Mouse (Mus musculus): ENCODE measurements around the gene Masp2. TPM values are rescaled to one million over a fixed set of nuclear protein-coding genes. Genes with fewer than 3 reads are reported as not detected.

Gene Masp2
- total and polyA plus RNA-seq, 3 experiments, result 0.11 to 0.85 (median 0.21) TPM

GRCm38 (mm10) chr4:148593996-148594395, 8.4 kb upstream of the Masp2 start:
- H3K4me3 ChIP-seq (replicated peaks in 1 of 3; ENCODE audit: low read depth in 2 of 3, low read length in 2 of 3, poor library complexity in 1 of 3), result no peak overlapping the region
- dilution Hi-C loops (cut with MboI; ENCODE audit: extremely low pct_ligation_motif_present, extremely low pct_unique_long_range_greater_than_20kb, low sequenced_read_pairs) (no loop called here), in situ Hi-C loops (cut with MboI; ENCODE audit: low pct_ligation_motif_present, low pct_unique_long_range_greater_than_20kb, low sequenced_read_pairs) (no loop called here)
- H3K4me1 ChIP-seq (ENCODE audit: control insufficient read depth in 1 of 2, insufficient read depth in 2 of 2), result peaks cover 15 to 29% of the 10 kb centered on the region in 2 experiments
- H3K27ac ChIP-seq (ENCODE audit: insufficient read depth, low read depth), result no peak overlapping the region
- H3K36me3 ChIP-seq (replicated peaks in 1 of 2; ENCODE audit: control insufficient read depth in 1 of 2, insufficient read depth in 1 of 2, low read length in 1 of 2), result peaks cover 43 to 65% of the 10 kb centered on the region in 2 experiments
- TF ChIP-seq HCFC1 (IDR thresholded peaks at IDR 0.05; ENCODE audit: low read depth, low read length) (no peak), SMC3 (IDR thresholded peaks at IDR 0.05; ENCODE audit: low read depth, low read length) (no peak), ZNF384 (IDR thresholded peaks at IDR 0.05; ENCODE audit: low read depth, low read length) (no peak), ZKSCAN1 (IDR thresholded peaks at IDR 0.05; ENCODE audit: borderline replicate concordance, low read depth, low read length) (no peak), MEF2A (IDR thresholded peaks at IDR 0.05; ENCODE audit: borderline replicate concordance, low read depth, low read length) (no peak), EP300 (IDR thresholded peaks at IDR 0.05; ENCODE audit: low read length) (no peak), GABPA (IDR thresholded peaks at IDR 0.05; ENCODE audit: insufficient replicate concordance, low read depth, low read length) (no peak), MAZ (IDR thresholded peaks at IDR 0.05; ENCODE audit: low read depth, low read length) (no peak), POLR2A (IDR thresholded peaks at IDR 0.05; ENCODE audit: low read depth, low read length) (no peak), IRF4 (IDR thresholded peaks at IDR 0.05; ENCODE audit: low read depth, low read length) (no peak), ELF1 (IDR thresholded peaks at IDR 0.05; ENCODE audit: low read depth, low read length) (no peak), NRF1 (IDR thresholded peaks at IDR 0.05; ENCODE audit: low read depth, low read length) (no peak), JUN (IDR thresholded peaks at IDR 0.05; ENCODE audit: insufficient read depth, low read depth, low read length) (no peak), MYC (IDR thresholded peaks at IDR 0.05; ENCODE audit: low read depth, low read length) (no peak), SIN3A (IDR thresholded peaks at IDR 0.05; ENCODE audit: low read length) (no peak), ETS1 (conservative IDR thresholded peaks at IDR 0.05; ENCODE audit: low read depth, low read length) (no peak), NELFE (IDR thresholded peaks at IDR 0.05; ENCODE audit: low read depth, low read length) (no peak)
- DNase-seq (ENCODE audit: extremely low read depth), result no peak
- H3K9ac ChIP-seq (ENCODE audit: insufficient read depth, low read depth), result no peak overlapping the region
- no peak overlapping the region for H3K4me2 ChIP-seq (ENCODE audit: insufficient read depth, low read depth, poor library complexity, severe bottlenecking)
- peaks cover 27% of the 10 kb centered on the region for H3K79me2 ChIP-seq (replicated peaks; ENCODE audit: control insufficient read depth, extremely low read depth, insufficient read depth, poor library complexity, severe bottlenecking)
- no peaks in the 10 kb centered on the region for H3K27me3 ChIP-seq (replicated peaks)
- peaks cover 38% of the 10 kb centered on the region for H3K9me3 ChIP-seq (replicated peaks; ENCODE audit: low read length)

GRCm38 (mm10) chr4:148595916-148596315, 6.4 kb upstream of the Masp2 start:
- dilution Hi-C loops (cut with MboI; ENCODE audit: extremely low pct_ligation_motif_present, extremely low pct_unique_long_range_greater_than_20kb, low sequenced_read_pairs), result no loop called here
- H3K27ac ChIP-seq (ENCODE audit: insufficient read depth, low read depth), result no peak overlapping the region

More at GRCm38 (mm10) chr4:148595916-148596315, 6.4 kb upstream of the Masp2 start:
- Histone ChIP-seq H3K4me3 (replicated peaks in 1 of 3; ENCODE audit: low read depth in 2 of 3, low read length in 2 of 3, poor library complexity in 1 of 3) (no peak overlapping the region), H3K36me3 (replicated peaks in 1 of 2; ENCODE audit: control insufficient read depth in 1 of 2, insufficient read depth in 1 of 2, low read length in 1 of 2) (peaks cover 53 to 80% of the 10 kb centered on the region in 2 experiments), H3K9ac (ENCODE audit: insufficient read depth, low read depth) (no peak overlapping the region), H3K4me1 (ENCODE audit: control insufficient read depth in 1 of 2, insufficient read depth in 2 of 2) (peaks cover 14 to 31% of the 10 kb centered on the region in 2 experiments), H3K27me3 (replicated peaks) (no peaks in the 10 kb centered on the region), H3K4me2 (ENCODE audit: insufficient read depth, low read depth, poor library complexity, severe bottlenecking) (no peak overlapping the region), H3K79me2 (replicated peaks; ENCODE audit: control insufficient read depth, extremely low read depth, insufficient read depth, poor library complexity, severe bottlenecking) (peaks cover 27% of the 10 kb centered on the region), H3K9me3 (replicated peaks; ENCODE audit: low read length) (peaks cover 40% of the 10 kb centered on the region)
- no peak for DNase-seq (ENCODE audit: extremely low read depth)
- in situ Hi-C loops (cut with MboI; ENCODE audit: low pct_ligation_motif_present, low pct_unique_long_range_greater_than_20kb, low sequenced_read_pairs), result no loop called here
- TF ChIP-seq MXI1 (IDR thresholded peaks at IDR 0.05; ENCODE audit: low read depth, low read length), result no peak
- no peak for TF ChIP-seq PAX5 (IDR thresholded peaks at IDR 0.05; ENCODE audit: low read length)
- TF ChIP-seq EP300 (IDR thresholded peaks at IDR 0.05; ENCODE audit: low read length), result no peak
- no peak for TF ChIP-seq MEF2A (IDR thresholded peaks at IDR 0.05; ENCODE audit: borderline replicate concordance, low read depth, low read length)
- TF ChIP-seq BHLHE40 (IDR thresholded peaks at IDR 0.05; ENCODE audit: low read depth, low read length), result no peak
